Mouse (Mus musculus): ENCODE measurements at regions not wholly inside any gene's neighbourhood (a gene's known extent, or its start where the extent isn't known, plus 50 kb on each side); places are given as distances from the start of the nearest gene placed in this dataset.

DNA sequence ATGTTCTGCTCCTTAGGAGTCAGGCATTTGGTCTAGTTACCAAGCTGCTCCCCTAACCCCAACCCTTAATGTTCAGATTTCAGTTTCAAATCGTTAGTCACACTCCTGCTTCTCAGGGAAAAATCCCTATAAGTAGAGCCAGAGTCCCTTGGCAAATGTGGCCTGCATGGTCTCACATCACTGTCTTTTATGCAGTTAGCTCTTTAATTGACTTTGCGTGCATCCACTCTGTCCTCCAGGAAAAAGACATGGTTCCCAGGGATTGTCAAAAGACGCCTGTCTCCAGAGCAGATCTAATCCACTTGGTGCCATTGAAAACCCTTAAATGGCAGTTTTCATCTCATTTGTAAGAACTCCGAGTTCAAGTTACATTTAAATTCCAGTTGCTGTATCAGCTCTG is 256.3 kb upstream of the Lyplal1 start:
- no peak for DNase-seq

DNA sequence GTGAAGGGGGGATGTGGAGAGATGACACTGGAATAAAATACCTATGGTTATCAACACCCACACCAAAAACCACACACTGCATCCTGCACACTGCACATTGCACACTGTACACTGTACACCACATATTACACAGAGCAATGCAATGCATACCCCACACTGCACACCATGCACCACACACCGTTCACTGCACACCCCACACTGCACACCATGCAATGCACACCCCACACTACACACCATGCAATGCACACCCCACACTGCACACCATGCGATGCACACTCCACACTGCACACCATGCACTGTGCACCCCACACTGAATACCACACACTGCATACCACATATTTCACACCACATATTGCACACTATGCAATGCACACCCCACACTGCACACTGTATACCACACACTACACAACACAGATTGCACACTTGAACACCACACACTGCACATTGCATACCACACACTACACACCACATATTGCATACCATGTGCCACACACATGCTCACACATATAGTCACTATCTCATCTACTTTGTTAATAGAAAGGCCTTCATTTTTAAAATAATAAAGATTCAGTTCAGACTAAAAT is 255.8 kb upstream of the Lyplal1 start:
- DNase-seq = no peak

DNA sequence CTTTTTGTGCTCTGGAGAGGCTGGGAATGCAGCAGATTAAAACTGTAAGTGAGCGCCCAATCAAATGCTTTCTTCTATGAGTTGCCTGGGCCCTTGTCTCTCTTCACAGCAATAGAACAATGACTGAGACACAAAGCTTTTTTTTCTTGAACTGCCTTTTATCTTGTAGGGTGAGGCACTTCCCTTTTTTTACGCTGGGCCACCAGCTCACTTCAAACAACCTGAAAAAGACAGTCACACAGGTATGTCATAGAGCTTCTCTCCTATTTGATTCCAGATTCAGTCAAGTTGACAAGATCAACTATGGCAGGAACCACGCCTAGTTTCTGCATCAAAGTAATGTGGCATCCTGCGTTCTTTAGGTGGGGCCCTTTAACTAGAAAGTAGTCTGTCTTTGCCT is 246.2 kb upstream of the Lyplal1 start:
- DNase-seq = no peak

DNA sequence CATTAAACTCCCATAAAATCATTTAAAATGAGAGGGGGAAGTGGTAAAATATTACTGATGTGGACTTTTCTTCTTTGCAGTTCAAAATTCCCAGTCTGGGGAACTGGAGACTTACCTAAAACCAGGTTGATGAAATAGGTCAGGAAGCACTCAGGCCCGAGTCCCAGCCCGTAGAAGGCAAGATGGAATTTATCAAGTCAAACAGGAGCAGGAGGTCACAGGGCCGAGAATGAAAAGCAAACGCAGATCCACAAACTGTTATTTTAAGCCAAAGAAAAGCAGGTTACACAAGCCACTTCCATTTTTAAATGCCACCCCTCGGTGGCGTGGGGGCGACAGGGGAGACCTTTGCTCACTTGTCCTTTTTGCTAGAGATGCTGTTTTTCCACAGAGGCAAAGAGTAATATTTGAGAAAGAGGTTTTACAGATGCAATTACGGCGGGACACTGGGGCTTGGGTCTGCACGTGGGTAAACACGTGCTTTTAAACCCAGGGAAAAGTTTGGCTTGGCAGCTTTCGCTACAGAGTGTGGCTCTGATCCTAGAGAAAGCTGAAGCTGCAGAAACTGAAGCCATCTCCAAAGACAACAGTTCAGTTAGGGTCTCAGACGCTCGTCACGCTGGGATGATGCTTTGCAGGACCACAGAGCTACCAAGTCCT is 241.0 kb upstream of the Lyplal1 start:
- DNase-seq = peak; percentile 52 to 60

DNA sequence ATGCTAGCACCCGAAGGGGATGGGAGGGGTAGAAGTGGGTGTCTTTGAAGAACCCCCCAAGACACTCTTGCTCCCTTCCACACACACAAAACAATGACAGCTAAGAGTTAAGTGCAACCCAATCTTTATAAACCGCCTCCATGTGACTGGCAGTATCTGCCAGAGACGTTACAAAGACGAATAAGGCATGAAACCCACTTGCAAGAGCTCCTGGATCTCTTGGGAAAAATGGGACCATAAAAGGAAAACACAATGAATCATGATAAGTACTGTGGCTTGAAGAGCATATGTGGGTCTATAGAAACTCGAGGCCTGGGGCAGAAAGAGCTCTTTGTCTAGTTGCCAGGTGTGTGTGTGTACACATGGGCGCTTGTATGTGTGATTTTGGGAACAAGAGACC is 237.6 kb upstream of the Lyplal1 start:
- DNase-seq = no peak

DNA sequence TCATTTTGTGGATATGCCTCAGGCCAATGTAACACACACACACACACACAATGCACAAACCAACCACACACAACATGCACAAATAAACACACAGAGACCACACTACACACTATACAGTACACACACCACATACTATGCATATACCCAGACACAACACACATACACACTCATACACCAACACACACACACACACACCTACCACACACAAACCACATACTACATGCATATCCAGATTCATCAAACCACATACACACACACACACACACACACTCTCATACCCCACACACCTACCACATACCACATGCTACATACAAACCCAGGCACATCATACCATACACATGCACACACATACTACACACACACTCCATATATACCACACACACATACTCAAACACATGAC is 237.0 kb upstream of the Lyplal1 start:
- DNase-seq = no peak

DNA sequence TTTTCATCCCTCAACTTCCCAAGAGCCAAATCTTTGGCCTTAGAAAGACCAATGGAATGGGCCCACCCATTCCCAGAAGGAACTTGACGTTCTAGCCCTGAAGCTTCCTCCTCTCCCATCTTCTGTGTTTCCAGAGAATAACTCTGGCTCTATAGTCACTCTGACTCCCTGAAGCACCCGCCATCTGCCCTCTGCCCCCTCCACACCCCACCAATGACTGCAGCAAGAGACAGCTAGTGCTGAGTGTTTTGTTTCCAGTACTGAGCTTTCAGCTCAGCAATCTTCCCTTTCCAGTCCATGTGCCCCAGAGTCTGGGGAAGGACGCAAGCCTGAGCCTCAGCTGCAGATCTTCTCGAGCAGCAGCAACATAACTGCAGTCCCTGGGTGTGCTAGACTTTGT is 233.3 kb upstream of the Lyplal1 start:
- no peak for DNase-seq

DNA sequence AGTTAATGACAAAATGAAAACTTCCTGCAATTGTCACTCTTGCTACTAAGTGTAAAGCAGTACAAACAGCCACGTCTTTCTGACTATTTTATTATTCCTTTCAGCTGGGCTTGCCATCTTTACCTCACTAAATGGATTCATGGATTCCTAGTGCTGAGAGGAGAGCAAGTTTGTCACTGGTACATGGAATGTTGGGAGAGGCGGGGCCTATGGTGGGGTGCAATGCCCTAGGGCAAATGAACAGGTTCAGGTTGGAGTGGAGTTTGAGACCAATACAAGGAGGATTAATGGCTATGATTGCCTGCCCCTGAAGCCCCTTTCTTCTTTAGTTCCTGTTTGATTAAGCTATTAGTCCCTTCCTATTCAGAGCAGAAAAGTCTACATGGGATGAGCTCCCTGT is 232.9 kb upstream of the Lyplal1 start:
- DNase-seq = no peak

DNA sequence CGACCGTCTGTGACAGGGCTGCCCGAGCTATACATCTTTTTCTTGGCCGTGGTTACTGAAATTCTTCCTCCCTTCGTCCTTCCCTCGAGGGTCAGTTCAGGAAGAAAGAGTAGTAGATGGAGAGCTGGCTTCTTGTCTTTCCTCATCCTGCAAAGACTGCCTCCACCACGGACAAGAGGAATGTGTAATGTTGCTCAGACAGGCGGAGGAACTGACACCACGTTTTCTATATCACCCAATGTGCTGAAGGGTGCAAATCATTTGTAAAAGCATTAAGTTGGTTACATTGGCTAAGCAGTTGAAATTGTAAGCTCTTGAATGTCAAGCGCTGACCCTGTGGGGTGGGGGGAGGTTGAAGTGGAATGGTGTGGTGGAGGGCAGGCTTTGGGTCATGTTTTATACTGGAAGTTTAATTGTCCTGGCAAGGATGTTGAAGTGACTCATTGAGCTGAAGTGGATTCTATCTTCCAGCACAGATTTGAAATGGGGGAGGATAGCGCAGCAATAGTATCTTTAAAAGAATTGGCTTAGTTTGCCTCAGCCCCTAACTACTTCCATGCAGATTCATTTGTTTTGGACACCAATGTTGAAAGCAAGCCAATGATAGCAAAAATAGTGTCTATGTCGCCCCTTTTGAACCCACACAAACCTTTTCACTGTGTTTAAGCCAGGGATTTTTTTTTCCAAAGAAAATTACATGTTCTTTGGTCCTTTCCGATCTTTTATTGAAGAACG is 230.5 kb upstream of the Lyplal1 start:
- DNase-seq = peak in 1 of 2 experiments; percentile 25

DNA sequence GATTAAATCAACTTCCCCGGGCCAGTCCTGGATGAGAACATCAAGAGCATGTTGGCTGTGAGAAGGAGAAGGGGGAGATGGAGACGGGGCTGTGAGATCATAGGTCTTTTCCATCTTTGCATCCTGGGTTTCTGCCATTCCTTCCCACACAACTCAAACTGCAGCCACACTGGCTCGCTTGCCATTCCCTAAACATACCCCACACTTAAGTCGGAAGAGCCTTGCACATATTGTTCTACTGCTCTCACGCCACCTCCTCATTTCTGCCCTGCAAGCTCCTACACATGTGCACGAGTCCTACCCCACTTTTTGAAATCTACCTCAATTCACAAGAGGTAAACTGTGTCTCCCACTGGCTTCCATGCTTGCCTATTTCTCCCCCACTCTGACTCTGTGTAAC is 228.3 kb upstream of the Lyplal1 start:
- no peak for DNase-seq

DNA sequence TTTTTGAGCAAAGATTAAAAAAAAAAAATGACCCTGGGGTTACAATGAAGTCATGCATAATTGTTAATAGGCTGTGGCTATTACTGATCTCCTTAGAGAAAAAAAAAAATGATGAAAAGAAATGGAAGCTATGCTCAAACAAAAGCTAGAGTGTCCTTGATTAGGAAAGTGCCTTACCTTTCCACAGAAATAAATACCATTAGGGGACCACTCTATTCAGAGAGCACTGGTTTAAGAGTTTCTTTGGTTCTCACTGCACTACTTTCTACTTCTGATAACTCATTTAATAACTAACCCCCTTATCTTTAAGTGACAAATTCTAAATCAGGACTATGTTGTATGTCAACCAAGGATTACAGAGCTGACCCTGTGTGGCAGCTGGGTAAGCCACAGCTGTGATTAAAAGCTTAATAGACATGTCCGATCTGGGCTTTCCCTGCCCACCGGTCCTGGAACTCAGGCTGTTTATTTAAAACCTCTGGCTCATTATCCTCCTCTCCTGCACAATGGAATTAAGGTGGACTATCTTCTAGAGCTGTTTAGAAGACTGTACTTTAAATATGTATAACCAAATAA is 225.9 kb upstream of the Lyplal1 start:
- no peak for DNase-seq

DNA sequence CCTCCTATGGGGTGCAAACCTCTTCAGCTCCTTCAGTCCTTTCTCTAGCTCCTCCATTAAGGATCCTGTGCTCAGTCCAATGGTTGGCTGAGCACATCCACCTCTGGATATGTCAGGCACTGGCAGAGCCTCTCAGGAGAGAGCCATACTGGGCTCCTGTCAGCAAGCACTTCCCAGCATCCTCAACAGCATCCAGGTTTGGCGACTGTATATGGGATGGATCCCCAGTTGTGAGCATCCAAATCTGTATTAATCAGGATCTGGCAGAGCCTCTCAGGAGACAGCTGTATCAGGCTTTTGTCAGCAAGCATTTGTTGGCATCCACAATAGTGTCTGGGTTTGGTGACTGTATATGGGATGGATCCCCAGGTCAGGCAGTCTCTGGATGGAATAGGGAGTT is 225.3 kb upstream of the Lyplal1 start:
- DNase-seq = no peak

DNA sequence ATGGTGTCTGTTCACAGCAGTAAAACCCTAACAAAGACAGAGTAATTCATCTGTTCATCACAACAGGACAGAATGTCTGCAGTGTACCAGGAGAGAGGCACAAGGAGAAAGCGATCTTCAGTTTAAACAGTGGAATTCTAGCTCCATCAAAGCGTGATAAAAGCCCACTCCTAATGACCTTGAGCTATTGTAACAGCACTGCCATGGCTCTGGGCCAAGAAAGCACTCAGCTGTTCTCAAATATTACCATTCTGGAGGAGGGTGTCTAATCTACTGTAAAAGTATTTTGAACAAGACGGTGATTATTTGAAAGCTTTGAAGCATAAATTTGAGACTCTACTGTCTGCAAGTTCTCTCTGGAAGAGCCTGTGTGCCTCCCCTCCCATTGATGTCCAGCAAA is 224.8 kb upstream of the Lyplal1 start:
- no peak for DNase-seq

DNA sequence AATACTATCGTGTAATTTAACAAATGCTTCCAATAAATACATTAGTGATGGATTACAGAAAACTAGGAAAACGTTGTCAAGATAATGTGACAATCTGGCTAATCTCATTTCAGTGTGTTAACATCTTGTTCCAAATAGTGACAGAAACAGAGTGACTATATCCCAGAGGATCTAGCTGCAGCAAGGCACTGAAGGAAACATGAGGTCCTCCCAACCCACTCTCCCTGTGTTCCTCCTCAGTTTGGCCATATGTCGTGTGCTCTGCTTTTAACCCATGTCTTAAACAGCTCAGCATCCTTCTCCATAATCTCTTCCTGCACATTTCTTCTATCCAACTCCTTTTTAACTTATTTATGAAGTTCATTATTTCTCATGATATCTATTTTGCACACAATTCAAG is 223.6 kb upstream of the Lyplal1 start:
- no peak for DNase-seq

DNA sequence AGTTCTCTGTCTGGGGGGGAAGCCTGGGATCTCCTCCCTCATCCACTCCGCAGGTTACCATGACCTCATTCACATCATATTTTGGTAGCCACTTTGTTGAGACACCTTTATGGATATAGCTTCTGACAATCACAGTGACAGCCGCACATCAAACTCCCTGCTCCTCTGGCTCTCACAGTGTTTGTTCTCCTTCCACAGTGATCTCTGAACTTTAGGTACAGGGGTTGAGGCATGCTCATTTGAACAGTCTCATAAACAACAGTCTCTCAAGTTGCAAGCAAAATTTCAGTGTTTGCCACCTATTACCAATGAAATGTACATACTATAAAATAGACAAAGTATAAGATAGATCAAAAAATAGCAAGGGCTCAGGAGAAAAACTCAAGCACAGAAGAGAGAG is 200.2 kb upstream of the Lyplal1 start:
- no peak for DNase-seq

DNA sequence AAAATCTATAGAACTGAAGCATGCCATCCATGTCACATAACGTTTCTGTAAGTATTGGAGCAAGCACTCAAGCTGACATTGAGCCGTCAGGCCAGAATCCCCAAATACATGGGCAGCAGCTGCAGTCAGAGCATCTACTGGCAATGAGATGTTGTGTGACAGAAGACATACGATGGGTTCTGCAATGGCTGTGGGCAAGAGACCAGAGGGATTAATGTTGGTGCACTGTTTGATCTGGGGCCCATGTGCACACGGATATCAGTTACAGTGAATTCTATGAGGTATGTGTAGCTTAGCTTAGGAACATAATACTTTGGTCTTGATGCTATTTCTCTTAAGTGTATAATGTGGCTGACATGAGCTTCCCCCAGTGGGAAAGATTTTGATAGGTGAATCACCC is 197.1 kb upstream of the Lyplal1 start:
- DNase-seq = no peak

DNA sequence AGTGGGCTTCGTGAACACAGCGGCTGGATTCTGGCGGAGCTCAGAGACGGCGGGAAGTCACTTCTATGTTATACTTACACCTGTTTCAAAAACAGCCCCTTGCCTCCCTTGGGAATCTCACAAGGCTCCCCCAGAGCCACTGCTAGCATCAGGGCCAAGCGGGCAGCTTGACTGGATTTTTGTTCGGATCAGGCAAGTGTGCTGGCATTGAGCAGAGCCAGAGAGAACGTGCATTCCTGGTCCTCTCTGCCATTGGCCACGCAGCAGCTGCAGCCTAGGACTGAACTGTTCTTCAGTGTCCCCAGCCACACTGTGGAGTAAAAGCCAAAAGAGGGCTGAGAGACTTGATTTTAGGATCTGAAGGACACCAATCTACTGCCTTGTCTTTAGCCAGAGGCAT is 195.6 kb upstream of the Lyplal1 start:
- no peak for DNase-seq

DNA sequence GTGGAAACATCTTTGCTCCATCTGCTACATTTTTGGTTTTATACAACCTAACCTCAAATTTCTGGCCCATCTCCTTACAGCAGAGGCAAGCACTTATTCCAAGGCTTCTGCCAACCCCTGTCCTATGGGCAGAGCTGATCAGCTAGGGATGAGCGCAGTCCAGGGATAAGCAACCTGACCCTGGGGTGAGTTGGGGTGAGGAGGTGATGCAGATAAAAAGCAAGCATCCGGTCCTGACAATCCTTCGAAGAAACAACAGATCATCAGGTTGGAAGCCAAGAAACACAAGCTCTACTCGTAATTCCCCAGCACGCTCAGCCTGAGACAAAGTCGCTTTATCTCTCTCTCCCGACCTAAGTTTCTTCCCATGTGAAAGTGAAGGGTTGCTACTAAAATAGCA is 194.9 kb upstream of the Lyplal1 start:
- DNase-seq = no peak

DNA sequence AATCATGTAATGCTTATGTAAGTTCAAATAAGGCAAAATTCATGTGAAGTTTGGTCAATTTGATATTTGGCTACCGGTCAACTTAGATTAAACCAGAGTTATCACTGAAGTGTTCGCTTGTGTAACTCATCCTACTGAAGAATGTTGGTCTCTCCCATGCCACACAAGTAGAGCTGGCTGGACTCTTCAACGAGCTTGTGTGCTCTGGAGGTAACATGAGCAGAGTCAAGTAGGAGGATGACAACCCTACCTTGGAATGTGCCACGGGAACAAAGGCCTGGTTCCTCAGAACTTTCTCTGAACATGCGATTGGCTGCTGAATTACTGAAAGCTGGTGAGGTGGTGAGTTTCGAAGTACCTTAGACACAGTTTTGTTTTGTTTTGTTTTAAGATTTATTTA is 190.5 kb upstream of the Lyplal1 start:
- DNase-seq = no peak

DNA sequence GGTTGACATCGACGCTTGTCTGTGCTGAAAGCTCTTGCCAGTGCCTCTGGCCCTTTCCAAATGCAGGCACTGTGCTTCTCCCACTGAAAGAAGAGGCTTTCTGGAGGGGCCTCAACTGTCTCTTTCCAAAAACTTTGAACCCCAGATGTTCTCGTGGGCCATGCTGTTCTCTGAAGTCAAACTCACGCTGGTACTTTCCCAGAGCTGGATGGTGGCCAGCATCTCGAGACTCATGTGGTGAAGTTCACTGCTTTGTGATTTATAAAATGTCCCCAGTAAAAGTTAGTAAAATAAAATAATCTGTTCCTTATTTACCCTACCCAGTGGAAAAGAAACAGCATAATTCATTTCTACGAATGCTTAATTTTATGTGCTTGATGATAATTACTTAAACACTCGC is 180.4 kb upstream of the Lyplal1 start:
- DNase-seq = peak in 1 of 2 experiments; percentile 7

DNA sequence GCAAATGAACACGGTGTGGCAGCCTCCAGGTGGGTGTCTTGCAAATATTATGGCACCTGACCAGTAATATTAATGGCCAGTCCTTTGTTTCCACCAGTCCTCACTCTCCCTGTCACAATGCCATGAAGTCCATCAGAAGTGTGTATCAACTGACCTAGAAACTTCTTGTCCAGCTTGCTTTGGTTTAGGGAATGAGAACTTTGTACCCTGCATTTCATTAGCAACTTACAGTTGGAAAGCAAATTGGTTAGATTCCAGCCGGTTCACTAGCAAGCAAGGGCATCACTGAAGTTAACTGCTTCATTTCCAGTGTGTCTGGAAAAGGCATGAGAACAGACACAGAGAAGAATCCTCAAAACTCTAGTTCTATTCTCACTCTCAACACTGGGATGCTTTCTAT is 178.1 kb upstream of the Lyplal1 start:
- peak; percentile 2 to 47 for DNase-seq

DNA sequence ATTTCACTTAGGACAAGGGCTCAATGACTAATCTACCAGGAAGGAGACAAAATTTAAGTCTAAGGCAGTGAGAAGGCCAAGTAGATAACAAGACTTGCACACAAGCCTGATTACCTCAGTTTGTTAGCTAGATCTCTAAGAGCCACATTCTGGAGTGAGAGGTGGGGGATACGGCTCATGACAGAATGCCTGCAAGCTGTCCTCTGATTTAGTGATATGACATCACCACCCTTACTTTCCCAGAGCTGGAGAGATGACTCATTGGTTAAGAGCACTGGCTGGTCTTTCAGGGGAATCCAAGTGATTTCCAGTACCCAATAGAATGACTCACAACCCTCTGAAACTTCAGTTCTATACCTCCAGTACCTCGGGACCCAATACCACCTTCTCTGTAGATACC is 177.5 kb upstream of the Lyplal1 start:
- DNase-seq = no peak

DNA sequence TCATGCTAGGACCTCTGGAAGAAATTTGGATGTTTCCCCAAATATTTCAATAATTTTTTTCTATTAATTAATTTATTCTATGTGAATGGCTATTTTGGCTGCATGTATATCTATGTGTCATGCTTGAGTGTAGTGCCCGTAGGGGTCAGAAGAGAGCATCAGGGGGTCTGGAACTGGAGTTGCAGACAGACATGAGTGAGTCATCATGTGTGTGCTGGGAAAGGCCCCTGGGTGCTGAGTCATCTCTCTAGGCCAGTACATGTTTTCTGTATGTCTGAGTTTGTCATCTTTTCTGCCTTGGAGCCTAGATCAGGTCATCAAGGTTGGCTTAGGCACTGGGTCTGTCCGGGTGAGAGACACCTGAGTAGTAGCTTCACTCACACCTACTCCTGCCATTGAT is 172.0 kb upstream of the Lyplal1 start:
- no peak for DNase-seq

DNA sequence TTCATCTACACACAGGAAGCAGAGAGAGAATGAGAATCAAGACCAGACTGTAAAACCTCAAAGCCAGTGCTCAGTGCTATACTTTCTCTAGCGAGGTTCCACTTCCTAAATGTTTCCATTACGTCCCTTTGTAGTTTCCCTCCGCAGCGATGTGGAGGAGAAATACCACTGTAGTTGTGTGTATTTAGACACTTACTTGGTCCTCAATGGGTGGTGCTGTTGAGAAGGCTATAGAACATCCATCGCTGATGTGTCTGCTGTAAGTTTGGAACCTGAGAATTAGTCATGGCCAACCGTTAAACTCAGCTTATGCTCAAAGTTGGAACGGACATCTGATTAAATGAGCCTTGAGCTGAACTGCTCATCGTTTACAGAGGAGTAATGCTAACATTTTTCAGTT is 170.7 kb upstream of the Lyplal1 start:
- DNase-seq = no peak

Measured in kidney, adult 8-10 months (tissue).